Mouse (Mus musculus) ES-Bruce4 (cell line): ENCODE measurements around the gene Lcn9. TPM values are rescaled to one million over a fixed set of nuclear protein-coding genes. Genes with fewer than 3 reads are reported as not detected.
A peak's percentile ranks its signal among the peaks of the same experiment; 100 is the strongest.
"Not testable (repeated sequence)": the region's sequence is repeated elsewhere in the genome, so short reads cannot be mapped to it uniquely, and the experiment has no call there.

ENCODE experiments used
- H3K27ac ChIP-seq: 2 replicates; pipeline ENCODE4 v1.5.1; 2012; ENCODE audit warnings: low read length, inconsistent platforms; ENCODE audit not compliant: insufficient read depth
- H3K27me3 ChIP-seq: 2 replicates; pipeline ENCODE4 v1.6.1; 2012; ENCODE audit warnings: mild to moderate bottlenecking, low read length, inconsistent platforms; ENCODE audit not compliant: control insufficient read depth, poor library complexity, insufficient read depth, severe bottlenecking
- H3K36me3 ChIP-seq: 2 replicates; pipeline ENCODE4 v1.6.1; 2012; ENCODE audit warnings: inconsistent platforms, mild to moderate bottlenecking, low read length, moderate library complexity; ENCODE audit not compliant: control insufficient read depth, poor library complexity, insufficient read depth, severe bottlenecking
- H3K4me1 ChIP-seq: one replicate; pipeline ENCODE4 v1.8.1; 2011; ENCODE audit warnings: low read length; ENCODE audit not compliant: control insufficient read depth, insufficient read depth
- H3K4me3 ChIP-seq: 2 replicates; pipeline ENCODE4 v1.5.1; 2011; ENCODE audit warnings: low read depth, mild to moderate bottlenecking, low read length
- H3K9ac ChIP-seq: 2 replicates; pipeline ENCODE4 v1.6.1; 2012; ENCODE audit warnings: low read depth, mild to moderate bottlenecking, inconsistent platforms; ENCODE audit not compliant: poor library complexity, severe bottlenecking
- H3K9me3 ChIP-seq: replicated peaks from 2 replicates; pipeline ENCODE4 v1.6.1; 2012; ENCODE audit warnings: mild to moderate bottlenecking, low read length, inconsistent platforms; ENCODE audit not compliant: control insufficient read depth, poor library complexity, insufficient read depth, severe bottlenecking
- CTCF ChIP-seq: IDR thresholded peaks from one replicate; pipeline ENCODE4 v1.8.1; 2011; ENCODE audit warnings: low read depth, low read length
- EP300 ChIP-seq: IDR thresholded peaks from 2 replicates; pipeline ENCODE4 v1.6.1; 2011; ENCODE audit warnings: low read depth, low read length; ENCODE audit not compliant: insufficient read depth
- POLR2A ChIP-seq: IDR thresholded peaks from one replicate; pipeline ENCODE4 v1.8.1; 2011; ENCODE audit warnings: low read length; ENCODE audit not compliant: insufficient read depth
- polyA plus RNA-seq: library from polyadenylated mRNA; stranded (reverse); fragments of >200 nt; gene quantifications from 2 replicates; pipeline ENCODE4 v1.2.4, GENCODE M21; 2011; ENCODE audit warnings: low read depth; ENCODE audit not compliant: missing spikeins, insufficient read depth, insufficient read length

The Lcn9 gene
- polyA plus RNA-seq, 1 experiment = not detected

- H3K9me3 ChIP-seq = no peaks in the 10 kb centered on the region
- H3K4me1 ChIP-seq = no peaks in the 10 kb centered on the region
- TF ChIP-seq CTCF (peak; percentile 72), EP300 (no peak), POLR2A (no peak)
- H3K36me3 ChIP-seq = no peaks in the 10 kb centered on the region
- H3K9ac ChIP-seq = no peak overlapping the region
- no peak overlapping the region for H3K4me3 ChIP-seq
- H3K27me3 ChIP-seq = no peaks in the 10 kb centered on the region
- no peak overlapping the region for H3K27ac ChIP-seq
Observed at GRCm38 (mm10) chr2:25813364-25813763, 9.6 kb upstream of the Lcn9 start.

GRCm38 (mm10) chr2:25815748-25816147, 7.2 kb upstream of the Lcn9 start, which contains the start of gene Glt6d1:
Glt6d1 (minus strand) TSS chr2:25815848.
- not testable (repeated sequence) for H3K27ac ChIP-seq, H3K9me3 ChIP-seq, H3K4me1 ChIP-seq, H3K4me3 ChIP-seq, H3K9ac ChIP-seq, H3K27me3 ChIP-seq, H3K36me3 ChIP-seq

GRCm38 (mm10) chr2:25824751-25825150, 1.8 kb downstream of the Lcn9 start:
- Histone ChIP-seq H3K27me3 (no peaks in the 10 kb centered on the region), H3K4me1 (no peaks in the 10 kb centered on the region), H3K9me3 (no peaks in the 10 kb centered on the region), H3K9ac (no peak overlapping the region), H3K4me3 (no peak overlapping the region), H3K27ac (no peak overlapping the region), H3K36me3 (no peaks in the 10 kb centered on the region)
- TF ChIP-seq CTCF (no peak), POLR2A (no peak), EP300 (no peak)

- H3K4me1 ChIP-seq = no peaks in the 10 kb centered on the region
- no peak overlapping the region for H3K9ac ChIP-seq
- H3K27ac ChIP-seq = no peak overlapping the region
- H3K4me3 ChIP-seq = no peak overlapping the region
- H3K9me3 ChIP-seq = no peaks in the 10 kb centered on the region
- no peaks in the 10 kb centered on the region for H3K27me3 ChIP-seq
- TF ChIP-seq EP300 (no peak), POLR2A (no peak), CTCF (no peak)
- H3K36me3 ChIP-seq = no peaks in the 10 kb centered on the region
Observed at GRCm38 (mm10) chr2:25828344-25828947, 5.5 kb downstream of the Lcn9 start.

- Histone ChIP-seq H3K27me3 (no peaks in the 10 kb centered on the region), H3K4me1 (no peaks in the 10 kb centered on the region), H3K9me3 (no peaks in the 10 kb centered on the region), H3K36me3 (no peaks in the 10 kb centered on the region), H3K4me3 (no peak overlapping the region), H3K27ac (no peak overlapping the region), H3K9ac (no peak overlapping the region)
- TF ChIP-seq EP300 = no peak
- TF ChIP-seq CTCF = no peak
- no peak for TF ChIP-seq POLR2A
Observed at GRCm38 (mm10) chr2:25830786-25831185, 7.8 kb downstream of the Lcn9 start.

- H3K36me3 ChIP-seq = no peaks in the 10 kb centered on the region
- H3K27ac ChIP-seq = no peak overlapping the region
- H3K9me3 ChIP-seq = no peaks in the 10 kb centered on the region
- no peaks in the 10 kb centered on the region for H3K27me3 ChIP-seq
- H3K4me1 ChIP-seq = no peaks in the 10 kb centered on the region
- H3K9ac ChIP-seq = no peak overlapping the region
- H3K4me3 ChIP-seq = no peak overlapping the region
- TF ChIP-seq EP300 = no peak
- peak; percentile 91 for TF ChIP-seq CTCF
- no peak for TF ChIP-seq POLR2A
Observed at GRCm38 (mm10) chr2:25836291-25836690, 13.3 kb downstream of the Lcn9 start.
